Mouse (Mus musculus) midbrain, embryonic 16.5 days (tissue): Measurements from ENCODE around the gene Slfn1. TPM values are rescaled to one million over a fixed set of nuclear protein-coding genes. Genes with fewer than 3 reads are reported as not detected.

ENCODE experiments used
- polyA plus RNA-seq: library from polyadenylated mRNA; unstranded; fragments of >200 nt; fragmentation: Nextera tagmentation; extraction: Ambion mirVana; gene quantifications from 2 replicates; pipeline ENCODE4 v1.2.1, GENCODE M21; 2015

Gene Slfn1
- polyA plus RNA-seq, 1 experiment from 2014 or later, result not detected

Other genes with a start within 250 kb of the Slfn1 start
- 3.9 and 4.2 TPM in 2 replicates for gene Rffl, start 245.6 kb upstream of the Slfn1 start, polyA plus RNA-seq
- 13.6 and 13.7 TPM in 2 replicates for gene Rad51d, start 226.2 kb upstream of the Slfn1 start, polyA plus RNA-seq
- gene Fndc8, start 224.7 kb upstream of the Slfn1 start, polyA plus RNA-seq, result 1.0 and 1.1 TPM in 2 replicates
- 35.7 and 36.8 TPM in 2 replicates for gene Nle1, start 208.4 kb upstream of the Slfn1 start, polyA plus RNA-seq
- gene Unc45b, start 206.3 kb upstream of the Slfn1 start, polyA plus RNA-seq, result 0.78 and 1.5 TPM in 2 replicates
- gene Slfn5, start 165.5 kb upstream of the Slfn1 start, polyA plus RNA-seq, result 1.4 and 1.6 TPM in 2 replicates
- 1.7 and 1.9 TPM in 2 replicates for gene Slfn9, start 125.0 kb upstream of the Slfn1 start, polyA plus RNA-seq
- 0.09 and 0.14 TPM in 2 replicates for gene Slfn8, start 96.0 kb upstream of the Slfn1 start, polyA plus RNA-seq
- gene Slfn2, start 51.7 kb upstream of the Slfn1 start, polyA plus RNA-seq, result 0.61 and 1.1 TPM in 2 replicates
- gene Slfn4, start 58.3 kb downstream of the Slfn1 start, polyA plus RNA-seq, result 0.14 TPM in 1 of 2 replicates, not detected in the other
- 0.14 TPM in 1 of 2 replicates, not detected in the other for gene Slfn3, start 74.5 kb downstream of the Slfn1 start, polyA plus RNA-seq
- not detected in 2 replicates for gene Slfn14, start 169.9 kb downstream of the Slfn1 start, polyA plus RNA-seq
- 135 and 137 TPM in 2 replicates for gene Ap2b1, start 182.2 kb downstream of the Slfn1 start, polyA plus RNA-seq
- gene Pex12, start 185.7 kb downstream of the Slfn1 start, polyA plus RNA-seq, result 16.1 and 16.2 TPM in 2 replicates